Mouse (Mus musculus): ENCODE measurements around the gene Ftsj3.
"Not testable (repeated sequence)": the region's sequence is repeated elsewhere in the genome, so short reads cannot be mapped to it uniquely, and the experiment has no call there.

The Ftsj3 gene

DNA sequence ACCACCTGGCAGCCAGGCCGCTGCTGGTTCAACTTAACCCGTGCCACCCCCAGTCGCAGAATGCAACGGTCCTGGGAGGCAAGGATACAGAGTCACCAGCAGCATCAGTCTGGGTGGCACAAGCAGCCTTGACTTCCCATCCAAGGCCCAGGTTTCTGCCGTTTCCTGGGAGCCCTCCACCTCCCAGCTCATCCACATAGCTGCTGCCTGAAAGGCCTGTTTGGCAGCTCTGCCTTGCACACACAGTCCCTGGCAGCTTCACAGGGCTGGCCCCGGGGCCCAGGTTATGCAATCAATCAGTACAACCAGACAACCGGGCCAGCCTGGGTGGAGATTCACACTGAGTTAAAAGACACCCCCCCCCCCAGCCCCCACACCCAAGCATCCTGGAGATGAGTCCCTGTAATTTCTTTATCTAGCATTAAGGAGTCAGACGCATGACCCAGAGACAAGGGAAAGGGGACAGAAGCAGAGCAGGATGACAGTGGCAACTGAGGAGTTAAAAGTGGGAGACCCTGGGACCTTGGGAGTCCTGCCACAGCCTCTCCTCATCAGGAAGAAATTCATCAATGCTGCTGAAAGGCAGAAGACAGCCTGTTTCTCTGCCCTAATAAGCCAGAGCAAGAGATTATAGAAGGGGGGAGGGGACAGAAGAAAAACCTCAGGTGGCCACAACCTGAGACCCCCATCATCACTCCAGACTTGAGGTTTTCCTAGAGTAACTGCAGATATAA lies 12.6 kb upstream of the Ftsj3 start:
- DNase-seq (ENCODE audit: low spot score) = peak; percentile 24

DNA sequence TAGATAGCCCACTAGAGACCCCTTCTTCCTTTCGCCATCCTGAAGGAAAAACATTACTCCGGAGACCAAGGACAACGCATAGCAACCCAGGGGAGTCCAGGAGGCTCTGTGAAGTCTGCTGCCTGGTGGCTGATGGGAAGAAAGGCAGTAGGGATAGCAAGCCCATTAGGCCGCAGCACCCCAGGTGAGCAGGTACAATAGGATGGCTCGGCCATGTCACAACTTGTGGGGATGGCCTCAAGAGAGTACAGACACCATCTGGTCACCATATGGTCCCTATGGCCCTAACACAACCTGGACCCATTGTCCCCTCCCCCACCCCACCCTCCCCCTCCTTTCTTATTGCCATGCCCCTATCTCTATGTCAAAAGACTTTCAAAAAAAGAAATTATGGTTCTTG lies 12.0 kb upstream of the Ftsj3 start:
- DNase-seq (ENCODE audit: low spot score) = no peak

DNA sequence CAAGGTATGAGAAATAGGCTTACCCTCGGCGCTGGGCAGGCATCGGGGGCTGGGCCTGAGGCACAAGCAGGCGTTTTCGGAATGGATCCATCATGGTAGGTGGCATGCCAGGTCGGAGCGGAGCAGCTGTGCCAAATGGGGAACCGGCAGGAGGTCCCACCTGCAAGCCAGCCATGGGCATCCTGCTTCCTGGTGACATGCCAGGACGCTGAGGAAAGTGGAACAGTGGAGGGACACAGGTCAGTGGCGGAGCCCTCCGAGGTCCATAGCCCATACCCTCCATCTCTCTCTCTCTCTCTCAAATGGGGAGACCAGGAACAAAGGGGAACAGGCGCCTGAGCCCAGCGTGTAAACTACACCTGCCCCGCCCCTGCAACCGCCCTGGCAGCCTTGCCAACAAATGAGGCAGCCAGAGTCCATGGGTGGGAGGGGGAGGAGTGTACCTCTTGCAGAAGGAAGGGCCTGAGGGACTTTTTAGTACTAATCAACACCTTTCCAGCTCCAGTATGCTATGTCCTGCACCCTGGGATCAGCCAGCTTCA lies 11.5 kb upstream of the Ftsj3 start:
- DNase-seq (ENCODE audit: low spot score) = peak; percentile 23

GRCm38 (mm10) chr11:106266431-106266830 lies 10.6 kb upstream of the Ftsj3 start:
- DNase-seq (ENCODE audit: low spot score) = no peak

DNA sequence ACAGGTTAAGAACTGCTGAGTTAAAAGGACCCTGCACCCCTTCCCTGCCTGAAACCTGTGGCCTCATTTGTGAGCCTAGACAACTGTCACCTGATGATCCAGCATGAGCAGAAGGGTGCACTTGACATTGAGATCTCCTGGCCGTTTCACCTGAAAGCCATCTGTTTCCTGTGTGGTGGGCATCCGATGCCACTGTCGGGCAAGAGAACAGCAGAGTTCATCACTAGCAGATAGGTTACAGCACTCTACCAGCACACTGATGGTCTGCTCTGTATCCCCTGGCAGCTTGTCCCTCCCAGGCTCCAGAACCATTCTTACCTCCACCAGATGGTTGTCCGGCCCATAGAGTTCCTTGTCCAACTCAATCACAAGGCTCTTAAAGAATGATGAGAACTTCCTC lies 9.7 kb upstream of the Ftsj3 start:
- DNase-seq (ENCODE audit: low spot score) = no peak

DNA sequence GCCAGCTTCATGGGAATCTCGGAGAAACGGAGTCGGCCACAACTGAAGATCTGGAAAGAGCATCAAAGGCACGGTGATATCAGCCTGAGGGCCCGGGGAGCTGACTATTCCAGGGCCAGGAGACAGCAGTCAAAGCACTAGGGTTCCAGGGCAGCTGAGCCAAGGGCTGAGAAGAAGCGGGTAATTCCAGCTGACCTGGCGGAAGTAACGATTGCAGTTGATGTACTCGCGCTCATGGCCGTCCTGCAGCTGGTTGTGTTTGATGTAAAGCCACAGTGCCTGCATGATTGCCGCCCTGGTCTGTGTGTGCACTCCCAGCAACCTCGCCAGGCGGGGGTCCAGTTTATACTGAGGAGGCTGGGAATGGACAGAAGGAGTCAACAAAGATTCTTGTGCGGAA lies 9.1 kb upstream of the Ftsj3 start:
- DNase-seq (ENCODE audit: low spot score) = no peak

DNA sequence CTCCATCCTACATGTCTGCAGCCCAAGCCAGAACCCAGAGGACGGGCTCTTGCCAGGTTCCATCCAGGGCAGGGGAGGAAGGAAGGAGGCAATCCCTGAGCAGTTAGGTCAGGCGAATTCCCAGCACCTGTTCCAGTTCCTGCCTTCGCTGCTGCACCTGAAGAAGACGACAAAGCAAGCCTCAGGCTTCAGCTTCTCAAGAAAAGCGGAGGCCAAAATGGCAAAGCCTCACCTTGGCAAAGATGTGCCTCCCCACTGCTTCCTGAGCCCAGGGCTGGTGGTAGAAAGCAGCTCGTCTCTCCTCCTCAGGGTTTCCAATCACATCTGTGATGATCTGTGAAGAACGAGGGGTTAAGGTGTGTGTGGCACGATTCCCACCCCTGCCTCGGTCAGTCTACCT lies 8.1 kb upstream of the Ftsj3 start:
- DNase-seq (ENCODE audit: low spot score) = no peak

GRCm38 (mm10) chr11:106260826-106261450 lies 5.1 kb upstream of the Ftsj3 start:
- no peak for DNase-seq (ENCODE audit: low spot score)

DNA sequence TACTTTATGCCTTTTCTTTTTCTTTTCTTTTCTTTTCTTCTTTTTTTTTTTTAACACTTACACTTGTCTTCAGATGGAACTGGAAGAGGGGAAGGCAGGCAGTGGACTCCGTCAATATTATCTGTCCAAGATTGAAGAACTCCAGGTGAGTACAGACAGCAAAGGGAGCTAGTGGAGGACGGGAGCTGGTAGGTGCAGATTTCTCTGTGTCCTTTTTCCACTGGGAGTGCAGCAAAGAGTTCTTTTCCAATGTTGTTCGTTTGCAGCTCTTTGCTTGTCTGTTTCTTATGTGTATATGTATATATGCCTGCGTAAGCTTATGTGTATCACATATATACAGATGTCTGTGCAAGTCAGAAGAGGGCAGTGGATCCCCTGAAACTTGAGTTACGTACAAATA lies 896 bp upstream of the Ftsj3 start:
- no peak for DNase-seq (ENCODE audit: low spot score)

- no peak for DNase-seq (ENCODE audit: low spot score)
Measured at GRCm38 (mm10) chr11:106255174-106255573, 705 bp downstream of the Ftsj3 start.

GRCm38 (mm10) chr11:106254767-106255166 lies 1.1 kb downstream of the Ftsj3 start:
- DNase-seq (ENCODE audit: low spot score) = no peak

- DNase-seq (ENCODE audit: low spot score) = no peak
Measured at GRCm38 (mm10) chr11:106249326-106249725, 6.6 kb downstream of the Ftsj3 start.

DNA sequence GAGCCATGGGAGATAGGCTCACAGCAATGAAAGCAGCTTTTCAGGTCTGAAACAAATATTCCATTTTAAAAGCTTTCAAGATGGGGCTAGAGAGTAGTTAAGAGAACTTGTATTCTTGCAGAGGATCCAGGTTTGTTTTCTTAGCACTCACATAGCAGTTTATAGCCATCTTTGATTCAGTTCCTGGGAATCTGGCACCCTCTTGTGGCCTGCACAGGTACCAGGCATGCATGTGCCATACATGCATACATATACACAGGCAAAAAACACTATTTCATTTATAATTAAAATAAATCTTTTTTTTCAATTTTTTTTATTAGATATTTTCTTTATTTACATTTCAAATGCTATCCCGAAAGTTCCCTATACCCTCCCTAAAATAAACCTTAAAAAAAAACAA lies 9.0 kb downstream of the Ftsj3 start:
- no peak for DNase-seq (ENCODE audit: low spot score)

DNA sequence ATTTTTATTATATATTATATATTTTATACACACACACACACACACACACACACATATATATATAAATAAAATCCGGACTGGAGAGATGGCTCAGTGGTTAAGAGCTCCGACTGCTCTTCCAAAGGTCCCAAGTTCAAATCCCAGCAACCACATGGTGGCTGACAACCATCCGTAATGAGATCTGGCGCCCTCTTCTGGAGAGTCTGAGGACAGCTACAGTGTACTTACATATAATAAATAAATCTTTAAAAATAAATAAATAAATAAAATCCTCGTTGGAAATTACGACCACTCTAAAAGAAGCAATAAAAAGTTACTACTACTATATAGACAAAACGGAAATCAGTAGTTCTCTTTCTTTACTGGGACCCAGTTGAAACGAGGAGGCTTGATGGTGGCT lies 21.9 kb downstream of the Ftsj3 start:
- not testable (repeated sequence) for DNase-seq (ENCODE audit: low spot score)

- DNase-seq (ENCODE audit: low spot score) = no peak
Measured at GRCm38 (mm10) chr11:106220603-106221002, 35.3 kb downstream of the Ftsj3 start.

DNA sequence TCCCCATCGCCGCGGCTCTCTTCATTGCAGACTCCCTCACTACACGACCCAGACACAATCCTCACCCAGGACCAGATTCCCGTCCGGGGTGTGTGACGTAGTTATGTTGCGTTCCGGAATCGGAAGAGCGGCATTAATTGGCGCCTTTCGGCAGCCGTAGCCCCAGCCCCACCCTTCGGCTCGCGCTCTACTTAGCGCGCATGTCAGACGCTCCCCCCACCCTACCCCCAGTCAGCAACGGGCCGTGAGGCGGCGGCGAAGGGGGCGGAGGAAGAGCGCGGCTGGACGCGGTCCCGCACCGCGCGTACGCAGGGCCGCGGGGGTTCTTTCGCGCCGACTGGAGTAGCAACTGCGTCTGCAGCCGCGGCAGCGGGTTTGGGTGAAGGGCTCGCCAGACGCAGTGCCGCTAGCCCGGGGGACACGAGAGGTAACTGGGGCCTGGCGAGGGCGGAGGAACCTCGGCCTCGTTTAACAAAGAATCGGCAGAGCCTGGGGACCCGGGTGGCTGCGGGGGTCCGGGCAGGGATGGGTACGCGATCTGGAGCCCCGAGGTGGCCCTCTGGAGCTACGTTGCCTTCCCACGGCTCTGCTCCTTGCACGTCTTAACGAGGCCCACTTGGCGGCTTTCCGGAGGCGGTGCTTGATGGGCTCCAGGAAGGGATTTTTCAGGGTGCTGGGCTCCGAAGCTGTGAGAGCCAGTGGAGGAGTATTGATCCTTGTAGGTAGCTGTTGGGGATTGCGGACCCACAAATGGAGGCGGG lies 39.0 kb downstream of the Ftsj3 start, which contains the start of gene Ddx42:
Ddx42 (plus strand) TSS at position 197 of the 761 bp plus-strand sequence.
- DNase-seq (ENCODE audit: low spot score) = peak; percentile 67

GRCm38 (mm10) chr11:106215927-106216729 lies 39.8 kb downstream of the Ftsj3 start, which contains the start of gene Ccdc47:
TSS of gene Ccdc47 (minus strand) at chr11:106216344.
- no peak for DNase-seq (ENCODE audit: low spot score)

DNA sequence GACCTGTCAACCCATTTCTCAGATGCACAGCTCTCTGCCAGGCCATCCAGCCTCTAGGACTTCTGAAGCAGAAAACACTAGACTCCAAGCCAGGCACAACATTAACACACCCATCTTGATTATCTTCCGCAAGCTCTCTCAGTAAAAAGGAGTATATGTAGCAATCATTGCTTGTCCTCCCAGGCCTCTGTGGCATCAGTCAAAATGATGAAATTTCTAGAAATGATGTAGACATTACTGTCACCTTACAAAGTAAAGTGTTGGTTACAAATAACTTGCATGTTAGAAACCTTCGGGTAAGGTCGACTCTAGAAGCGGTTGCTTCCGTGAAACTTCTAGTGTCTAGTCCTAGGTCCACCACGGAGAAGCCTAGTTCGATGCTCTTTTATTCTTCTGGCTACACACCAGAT lies 40.4 kb downstream of the Ftsj3 start:
- no peak for DNase-seq (ENCODE audit: low spot score)

GRCm38 (mm10) chr11:106214856-106215255 lies 41.0 kb downstream of the Ftsj3 start:
- no peak for DNase-seq (ENCODE audit: low spot score)

DNA sequence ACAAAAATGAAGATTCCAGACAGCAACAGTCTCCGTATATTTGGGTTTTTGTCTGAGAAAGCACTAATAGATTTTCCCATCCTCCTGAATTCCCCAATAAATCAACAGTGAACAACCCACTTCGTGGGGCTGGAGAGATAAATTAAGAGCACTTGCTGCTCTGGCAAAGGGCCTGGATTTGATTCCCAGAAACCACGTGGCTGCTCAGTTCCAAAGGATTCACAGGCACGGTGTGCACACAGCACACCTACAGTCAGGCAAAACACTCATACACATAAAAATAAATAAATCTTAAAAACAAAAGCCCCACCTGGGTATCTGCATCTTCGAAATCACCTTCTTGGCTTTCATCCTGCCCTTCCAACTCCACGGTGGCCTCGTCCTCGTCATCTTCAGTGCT lies 43.1 kb downstream of the Ftsj3 start:
- DNase-seq (ENCODE audit: low spot score) = no peak

GRCm38 (mm10) chr11:106202123-106202465 lies 53.8 kb downstream of the Ftsj3 start, which contains the start of gene Strada:
TSS of gene Strada (minus strand) at chr11:106202168.
- DNase-seq (ENCODE audit: low spot score) = no peak
